Mouse (Mus musculus): ENCODE measurements around the gene A030005K14Rik.

Gene A030005K14Rik

DNA sequence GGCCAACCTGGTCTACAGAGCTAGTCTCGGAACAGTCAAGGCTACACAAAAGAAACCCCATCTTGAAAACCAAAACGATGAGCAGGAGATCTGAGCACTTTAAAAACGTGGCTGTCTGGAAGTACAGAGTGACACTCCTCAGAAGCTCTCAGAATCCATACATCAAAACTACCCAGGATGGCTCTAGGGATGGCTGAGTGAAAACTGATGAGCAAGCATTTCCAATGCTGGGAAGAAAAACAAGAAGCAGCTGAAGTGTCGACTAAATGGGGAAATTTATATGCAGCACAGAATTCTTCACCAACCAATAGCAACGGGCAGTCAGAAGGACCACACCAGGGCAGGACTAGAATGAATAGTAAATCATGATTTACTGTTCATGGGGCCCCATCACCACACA is 24.7 kb downstream of the A030005K14Rik start:
- no peak for DNase-seq

DNA sequence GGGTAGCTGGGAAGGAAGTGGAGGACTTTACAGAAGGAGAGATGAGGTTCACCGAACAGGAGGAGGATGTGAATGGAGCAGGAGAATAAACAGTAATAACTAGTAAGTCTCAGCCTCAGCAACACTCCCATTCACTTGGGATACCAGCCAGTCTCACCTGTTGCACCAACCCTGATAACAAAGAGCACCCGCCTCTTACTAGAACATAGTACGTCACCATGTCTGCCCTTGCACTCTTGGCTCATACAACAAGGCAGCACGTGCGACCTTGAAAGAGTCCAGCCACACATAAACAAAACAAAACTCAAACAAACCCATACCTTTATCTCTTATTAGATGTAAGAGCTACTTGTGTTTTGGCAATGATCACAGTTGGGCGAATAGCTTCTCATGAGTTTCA is 26.7 kb downstream of the A030005K14Rik start:
- no peak for DNase-seq

DNA sequence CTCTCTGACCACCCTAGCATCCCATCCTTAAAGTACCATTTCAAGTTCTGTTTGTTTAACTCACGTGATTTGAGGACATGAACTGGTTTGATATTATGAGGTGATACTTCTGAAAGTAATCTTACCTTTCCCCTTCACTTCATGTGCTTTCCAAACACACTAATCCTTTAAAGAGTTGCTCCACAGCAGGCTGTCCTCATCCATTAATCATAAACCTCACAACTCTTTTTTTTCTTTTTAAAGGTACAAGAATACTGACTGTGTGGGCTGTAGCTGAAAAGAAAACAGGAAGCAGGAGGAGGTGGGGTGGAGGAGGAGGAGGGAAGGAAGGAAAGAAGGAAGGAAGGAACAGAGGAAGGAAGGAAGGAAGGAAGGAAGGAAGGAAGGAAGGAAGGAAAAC is 27.2 kb downstream of the A030005K14Rik start:
- no peak for DNase-seq

DNA sequence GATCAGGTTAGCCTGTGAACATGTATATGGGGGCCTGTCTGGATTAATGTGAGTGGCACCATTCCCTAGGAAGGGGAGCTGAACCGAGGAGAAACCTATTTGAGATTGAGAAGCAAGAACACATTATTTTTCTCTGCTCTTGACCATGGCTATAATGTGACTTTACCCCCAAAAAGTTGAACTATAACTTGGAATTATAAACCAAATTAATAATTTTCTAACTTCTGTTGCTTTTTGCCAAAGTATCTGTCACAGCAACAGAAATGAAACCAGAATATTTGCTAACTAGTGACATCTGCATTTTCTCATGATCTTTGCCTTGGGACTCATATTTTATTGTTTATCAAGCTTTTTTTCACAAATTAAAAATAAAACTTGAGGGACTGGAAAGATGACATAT is 42.6 kb downstream of the A030005K14Rik start:
- no peak for DNase-seq

DNA sequence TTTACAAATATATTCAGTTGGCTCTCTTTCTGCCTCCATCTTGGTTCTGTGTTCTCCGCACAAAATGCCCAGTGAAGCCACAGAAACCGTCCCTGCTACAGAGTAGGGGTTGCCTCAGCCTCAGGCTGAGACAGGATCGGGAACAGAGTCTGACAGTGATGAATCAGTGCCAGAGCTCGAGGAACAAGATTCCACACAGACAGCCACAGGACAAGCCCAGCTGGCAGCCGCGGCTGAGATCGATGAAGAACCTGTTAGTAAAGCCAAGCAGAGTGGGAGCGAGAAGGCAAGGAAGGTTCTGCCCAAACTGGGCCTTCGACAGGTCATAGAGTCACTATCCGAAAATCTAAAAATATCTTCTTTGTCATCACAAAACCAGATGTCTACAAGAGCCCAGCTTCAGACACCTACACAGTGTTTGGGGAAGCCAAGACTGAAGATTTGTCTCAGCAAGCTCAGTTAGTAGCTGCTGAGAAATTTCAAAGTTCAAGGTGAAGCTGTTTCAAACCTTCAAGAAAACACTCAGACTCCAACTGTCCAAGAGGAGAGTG is 43.8 kb downstream of the A030005K14Rik start:
- no peak for DNase-seq

DNA sequence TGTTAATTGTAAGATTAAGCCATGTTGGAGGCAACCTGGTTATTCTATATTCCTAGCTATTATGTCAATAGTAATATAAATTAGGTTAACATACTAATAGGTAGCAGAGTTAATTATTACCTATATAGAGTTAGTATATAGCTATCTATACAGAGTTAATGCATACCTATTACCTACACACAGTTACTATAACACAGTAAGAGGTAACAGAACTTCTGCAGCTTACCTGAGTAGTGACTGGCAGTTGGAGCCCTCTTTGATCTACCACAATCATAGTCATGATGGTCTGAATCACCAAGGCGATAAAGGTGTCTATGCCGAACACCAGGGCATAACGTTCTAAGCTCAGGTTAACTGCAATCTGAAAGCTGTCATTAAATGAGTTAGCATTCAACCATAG is 44.7 kb downstream of the A030005K14Rik start:
- no peak for DNase-seq
